Mouse (Mus musculus) thymus, adult 2 months (tissue): ENCODE data around the gene Cacna1c.

Source experiments
- CTCF ChIP-seq: fragments of 200-500 bp; IDR thresholded peaks from 2 replicates; pipeline ENCODE4 v1.5.1; 2012; ENCODE audit warnings: mild to moderate bottlenecking, control low read depth, low read length, moderate library complexity, borderline replicate concordance; ENCODE audit not compliant: control insufficient read depth, poor library complexity, insufficient read depth; ENCODE audit errors: extremely low read depth
- POLR2A ChIP-seq: fragments of 200-500 bp; IDR thresholded peaks from 2 replicates; pipeline ENCODE4 v1.6.1; 2012; ENCODE audit warnings: mild to moderate bottlenecking, low read length, control low read depth, moderate library complexity; ENCODE audit not compliant: control insufficient read depth, poor library complexity, insufficient read depth; ENCODE audit errors: extremely low read depth

DNA sequence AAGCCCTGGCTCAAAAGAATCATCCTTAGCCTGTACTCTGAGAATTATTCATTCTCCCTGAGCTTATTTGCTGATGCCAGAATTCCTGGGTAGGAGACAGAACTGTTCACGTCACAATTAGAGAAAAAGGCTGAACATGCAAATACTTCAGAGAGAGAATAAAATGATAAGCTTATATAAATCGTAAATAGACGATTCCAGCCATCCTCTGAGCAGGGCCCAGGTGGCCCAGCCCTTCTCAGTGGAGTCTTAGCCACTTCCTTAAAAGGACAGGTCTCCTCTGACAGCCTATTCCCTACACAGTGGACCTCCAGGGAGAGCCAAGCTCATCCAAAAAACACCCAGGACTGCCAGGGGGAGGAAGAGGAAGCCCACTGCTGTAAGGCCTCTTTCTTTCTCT lies 110.4 kb downstream of the Cacna1c start:
- TF ChIP-seq POLR2A (no peak), CTCF (no peak)
